Mouse (Mus musculus) liver, embryonic 14.5 days (tissue): ENCODE measurements at regions not wholly inside any gene's neighbourhood (a gene's known extent, or its start where the extent isn't known, plus 50 kb on each side); places are given as distances from the start of the nearest gene placed in this dataset.

Experiments used
- CTCF ChIP-seq: IDR thresholded peaks from 2 replicates; pipeline ENCODE4 v1.5.1; 2016; ENCODE audit warnings: antibody characterized with exemption, low read depth, control low read depth
- EP300 ChIP-seq: IDR thresholded peaks from 2 replicates; pipeline ENCODE4 v1.6.1; 2016; ENCODE audit warnings: antibody characterized with exemption, low read depth

DNA sequence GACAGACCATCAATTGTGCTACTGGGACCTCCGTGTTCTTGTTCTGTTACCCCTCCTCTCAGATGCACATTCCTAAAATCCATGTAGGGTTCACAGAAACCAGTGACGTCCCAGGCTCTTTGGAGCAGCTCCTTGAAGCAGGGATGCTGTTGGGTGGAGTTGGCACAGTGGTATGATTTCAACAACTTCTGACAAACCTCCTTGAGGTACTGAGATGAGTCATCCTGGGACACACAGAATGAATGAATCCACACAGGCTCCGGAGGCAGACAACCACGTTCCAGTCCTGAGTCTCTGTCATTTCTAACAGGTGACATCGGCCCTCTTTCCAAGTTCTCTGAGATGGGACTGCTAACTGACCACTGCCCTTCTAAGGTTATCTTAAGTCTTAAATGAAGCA lies 360.2 kb downstream of the Rps15a start:
- TF ChIP-seq CTCF = no peak
- no peak for TF ChIP-seq EP300
